ENCODE assay signal across 24 mouse cellular contexts in the genomic region with DNA sequence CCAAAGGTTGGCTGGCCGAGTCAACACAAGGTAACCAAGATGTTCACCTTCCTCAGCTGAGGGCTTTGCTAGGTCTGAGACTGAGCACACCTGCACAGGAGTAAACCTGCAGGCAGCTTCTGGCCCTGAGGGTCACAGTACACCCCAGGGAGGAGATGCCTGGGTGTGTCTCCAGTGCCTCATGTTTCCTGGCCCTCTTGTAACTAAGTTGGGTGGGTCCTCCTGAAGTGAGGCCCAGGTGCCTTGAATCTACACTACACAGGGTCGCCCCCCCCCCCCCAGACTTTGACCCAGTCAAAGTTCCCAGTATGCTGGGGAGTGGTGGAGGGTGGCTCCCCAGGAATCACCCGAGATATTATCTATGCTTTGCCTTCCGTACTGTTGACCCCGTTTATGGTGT. TPM values are rescaled to one million over a fixed set of nuclear protein-coding genes. Genes with fewer than 3 reads are reported as not detected.
A peak's percentile ranks its signal among the peaks of the same experiment; 100 is the strongest.
DNase-seq lines count a peak whose midpoint lies in the region; ATAC-seq and TF ChIP-seq lines count a peak whose summit lies in the region.
"Had no signal": no experiment of that assay in that cellular context is flagged by ENCODE, and none has a peak within 500 bp of the region (broad histone marks: within the 10 kb centered on the region; RNA-seq: fewer than 3 reads in every experiment).

No protein-coding gene starts in this region.

- H3K4me2 ChIP-seq in liver, embryonic 11.5 days = no peak overlapping the region
- H3K4me2 ChIP-seq: forebrain, embryonic 12.5 days; heart, embryonic 15.5 days; midbrain, embryonic 13.5 days; neural tube, embryonic 12.5 days had no signal

- no peak for ATAC-seq in liver, embryonic 11.5 days (replicated peaks; ENCODE audit: low FRiP score)
- ATAC-seq: hindbrain, embryonic 16.5 days; liver, postnatal 0 days; lung, postnatal 0 days; midbrain, embryonic 13.5 days had no signal

- no peaks in the 10 kb centered on the region for H3K9me3 ChIP-seq in liver, embryonic 11.5 days (ENCODE audit: control insufficient read depth, low read length)
- H3K9me3 ChIP-seq: forebrain, embryonic 12.5 days; G1E; heart, embryonic 15.5 days; limb, embryonic 10.5 days; midbrain, embryonic 13.5 days; neural tube, embryonic 12.5 days had no signal

- WGBS in liver, adult 2 months = 33% methylated on average over 5 of the region's 5 CpGs
- WGBS in liver, embryonic 11.5 days = 72% methylated on average over 5 of the region's 5 CpGs
- WGBS in macrophage (ENCODE audit: missing documents) = 90% methylated on average over 5 of the region's 5 CpGs

- no peaks in the 10 kb centered on the region for H3K27me3 ChIP-seq in liver, adult 2 months (ENCODE audit: control insufficient read depth, insufficient read depth, low read length)
- H3K27me3 ChIP-seq in liver, embryonic 11.5 days (replicated peaks; ENCODE audit: control insufficient read depth, insufficient read depth, low read length) = no peaks in the 10 kb centered on the region
- H3K27me3 ChIP-seq: forebrain, embryonic 12.5 days; heart, embryonic 15.5 days; midbrain, embryonic 13.5 days; neural tube, embryonic 12.5 days; Patski had no signal

- no peaks in the 10 kb centered on the region for H3K79me2 ChIP-seq in liver, adult 2 months (ENCODE audit: control insufficient read depth, insufficient read depth, low read length)
- H3K79me2 ChIP-seq in macrophage (ENCODE audit: inconsistent target) = no peaks in the 10 kb centered on the region; the same call in 1 of the 2 replicates

- H3K9ac ChIP-seq in liver, adult 2 months (ENCODE audit: low read depth, low read length) = no peak overlapping the region
- no peak overlapping the region for H3K9ac ChIP-seq in liver, embryonic 11.5 days (ENCODE audit: low read depth, low read length)
- H3K9ac ChIP-seq: forebrain, embryonic 12.5 days; heart, embryonic 15.5 days; liver, postnatal 0 days; midbrain, embryonic 13.5 days; neural tube, embryonic 12.5 days had no signal

- no peak for TF ChIP-seq POLR2A in liver, adult 2 months (IDR thresholded peaks at IDR 0.05; ENCODE audit: extremely low read depth, insufficient read depth, low read length)

- TF ChIP-seq CTCF in liver, adult 2 months (IDR thresholded peaks at IDR 0.05; ENCODE audit: low read depth, low read length) = no peak

- DNase-seq in liver, adult 2 months (ENCODE audit: extremely low read depth, low read depth, low spot score) = no peak
- DNase-seq in liver, embryonic 11.5 days (ENCODE audit: low spot score) = no peak
- no peak for DNase-seq in retina, postnatal 1 day
- DNase-seq in cerebellum, postnatal 14 days = no peak
- no peak for DNase-seq in adipocyte (ENCODE audit: low spot score)
- DNase-seq: adrenal gland, adult 2 months; cerebellum, adult 9-10 months; heart, postnatal 36 days; kidney, adult 18-20 months; liver; liver, postnatal 0 days; right cerebral cortex, postnatal 4 days had no signal

- H3K4me1 ChIP-seq in liver, adult 2 months (ENCODE audit: control insufficient read depth, insufficient read depth, low read length) = peaks cover 12% of the 10 kb centered on the region
- peaks cover 6% of the 10 kb centered on the region for H3K4me1 ChIP-seq in liver, embryonic 11.5 days (replicated peaks; ENCODE audit: control insufficient read depth, insufficient read depth, low read length)
- peaks cover 18% of the 10 kb centered on the region for H3K4me1 ChIP-seq in brown adipose tissue, adult 24 weeks (ENCODE audit: control insufficient read depth, insufficient read depth, insufficient read length, low read length)
- H3K4me1 ChIP-seq: neural tube, embryonic 12.5 days had no signal

- no peaks in the 10 kb centered on the region for H3K36me3 ChIP-seq in liver, adult 2 months (ENCODE audit: control insufficient read depth, insufficient read depth, low read length)
- H3K36me3 ChIP-seq in liver, embryonic 11.5 days (ENCODE audit: control insufficient read depth, insufficient read depth, low read length) = peaks cover 2% of the 10 kb centered on the region
- peaks cover 22% of the 10 kb centered on the region for H3K36me3 ChIP-seq in macrophage (ENCODE audit: inconsistent target)
- H3K36me3 ChIP-seq: heart, embryonic 15.5 days; neural tube, embryonic 12.5 days had no signal

- H3K27ac ChIP-seq in liver, adult 2 months (replicated peaks; ENCODE audit: insufficient read depth, low read depth, low read length) = peak overlapping the region; percentile 38; the same call in 1 of the 2 replicates
- no peak overlapping the region for H3K27ac ChIP-seq in liver, embryonic 11.5 days (ENCODE audit: low read depth, low read length)
- 0 out of 2 replicates have a peak overlapping the region, but pooled peaks have one; percentile 19 for H3K27ac ChIP-seq in brown adipose tissue, adult 24 weeks (replicated peaks; ENCODE audit: low read depth, low read length)
- peak overlapping the region; percentile 92 for H3K27ac ChIP-seq in macrophage
- H3K27ac ChIP-seq: forebrain, embryonic 12.5 days; heart, embryonic 15.5 days; kidney, postnatal 0 days; limb, embryonic 10.5 days; midbrain, embryonic 13.5 days; neural tube, embryonic 12.5 days had no signal

- H3K4me3 ChIP-seq in liver, adult 2 months (ENCODE audit: insufficient read depth, low read depth, low read length) = no peak overlapping the region
- no peak overlapping the region for H3K4me3 ChIP-seq in liver, embryonic 11.5 days (ENCODE audit: low read depth, low read length)
- no peak overlapping the region for H3K4me3 ChIP-seq in brown adipose tissue, adult 24 weeks (ENCODE audit: insufficient read depth, low read depth, low read length)
- no peak overlapping the region for H3K4me3 ChIP-seq in macrophage (ENCODE audit: inconsistent target)
- H3K4me3 ChIP-seq: forebrain, embryonic 12.5 days; heart, embryonic 15.5 days; limb, embryonic 10.5 days; midbrain, embryonic 13.5 days; neural tube, embryonic 12.5 days had no signal

RNA-seq across cellular contexts. Expression of gene Cebpg, which starts 27.1 kb away (rescaled TPM):
- 24.9 and 26.4 TPM in 2 replicates for total RNA-seq in liver, adult 2 months (2014; rRNA removed)
- 7.3 and 8.5 TPM in 2 replicates for polyA plus RNA-seq in liver, adult 2 months (2012; rRNA removed)
- 25.6 and 26.2 TPM in 2 replicates for polyA plus RNA-seq in liver, embryonic 11.5 days (2014; fragmentation: Nextera tagmentation; extraction: Ambion mirVana)
- polyA plus RNA-seq in brown adipose tissue, adult 24 weeks (2012; ENCODE audit: insufficient read depth, insufficient read length, missing spikeins) = 45.5 and 53.7 TPM in 2 replicates
- total RNA-seq in macrophage (2018; cell fraction: chromatin; rRNA removed) = 100 to 1,000 TPM in 15 of 26 experiments, 10 to 100 TPM in 11; 32.3 to 227 (median 110) TPM
- 10 to 100 TPM; 12.2 to 34.9 (median 26.5) TPM for total RNA-seq in macrophage (2018; cell fraction: cytosol; rRNA removed)
- 100 to 1,000 TPM in 11 of 26 experiments, 10 to 100 TPM in 15; 32.5 to 149 (median 83.9) TPM for total RNA-seq in macrophage (2018; cell fraction: nucleus; rRNA removed)
- polyA plus RNA-seq in macrophage (2018) = 19.8 to 31.4 TPM (median 27.0 TPM) in 3 replicates
